Mouse (Mus musculus) heart, postnatal 10 days (tissue): ENCODE results near the gene Cux2. TPM values are rescaled to one million over a fixed set of nuclear protein-coding genes. Genes with fewer than 3 reads are reported as not detected.
A peak's percentile ranks its signal among the peaks of the same experiment; 100 is the strongest.

Experiments used
- DNase-seq, 2 experiments: peaks; one replicate each; pipeline ENCODE4 v3.0.0; 2021
- intact Hi-C: fragments of 180-260 bp; cut with DNase I; formaldehyde crosslinking; loops from one replicate; pipeline ENCODE4 v1.15.1; 2025
- total RNA-seq, 2 experiments: library from RNA; stranded (reverse); gene quantifications; 2 replicates each; pipeline ENCODE4 v1.2.3; 2021

Cux2 gene
- total RNA-seq, 2 experiments from 2014 or later: 13.1 to 17.5 TPM

GRCm38 (mm10) chr5:121928362-121929000, 121.4 kb downstream of the Cux2 start:
- no peak for DNase-seq
- intact Hi-C loops: no loop called here

- DNase-seq: peak; percentile 19 to 41
These were observed 123.4 kb downstream of the Cux2 start for GRCm38 (mm10) chr5:121926543-121926814.

GRCm38 (mm10) chr5:121925751-121926542, 124.0 kb downstream of the Cux2 start:
- no peak for DNase-seq
- intact Hi-C loops: no loop called here

More at GRCm38 (mm10) chr5:121926543-121926814, 123.4 kb downstream of the Cux2 start:
- intact Hi-C loops: no loop called here

DNA sequence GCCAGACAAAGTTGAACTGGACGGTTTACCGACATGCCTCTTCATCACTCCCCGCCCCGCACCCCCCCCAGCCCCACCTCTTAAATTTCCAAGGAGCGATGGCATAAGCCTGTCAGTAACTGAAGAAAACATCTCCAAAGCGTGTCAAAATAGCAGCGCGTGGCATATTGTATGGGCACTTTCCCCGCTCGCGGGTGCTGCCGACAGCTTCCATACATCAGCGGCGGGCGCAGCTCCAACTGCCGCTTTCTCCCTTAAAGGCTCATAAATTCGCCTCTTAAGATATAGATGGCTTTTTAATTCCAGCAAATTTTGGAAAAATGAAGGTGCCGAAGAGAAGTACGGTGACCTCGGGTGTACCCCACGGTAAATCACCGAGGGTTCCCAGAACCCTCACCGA, 124.6 kb downstream of the Cux2 start:
- intact Hi-C loops: no loop called here
- DNase-seq: no peak

- intact Hi-C loops: no loop called here
- no peak for DNase-seq
These were observed 125.5 kb downstream of the Cux2 start for GRCm38 (mm10) chr5:121924423-121924822.

- intact Hi-C loops: no loop called here
- DNase-seq: no peak
These were observed 126.7 kb downstream of the Cux2 start for GRCm38 (mm10) chr5:121922942-121923826.

- no peak for DNase-seq
- intact Hi-C loops: no loop called here
These were observed 130.7 kb downstream of the Cux2 start for GRCm38 (mm10) chr5:121919216-121919615.

DNA sequence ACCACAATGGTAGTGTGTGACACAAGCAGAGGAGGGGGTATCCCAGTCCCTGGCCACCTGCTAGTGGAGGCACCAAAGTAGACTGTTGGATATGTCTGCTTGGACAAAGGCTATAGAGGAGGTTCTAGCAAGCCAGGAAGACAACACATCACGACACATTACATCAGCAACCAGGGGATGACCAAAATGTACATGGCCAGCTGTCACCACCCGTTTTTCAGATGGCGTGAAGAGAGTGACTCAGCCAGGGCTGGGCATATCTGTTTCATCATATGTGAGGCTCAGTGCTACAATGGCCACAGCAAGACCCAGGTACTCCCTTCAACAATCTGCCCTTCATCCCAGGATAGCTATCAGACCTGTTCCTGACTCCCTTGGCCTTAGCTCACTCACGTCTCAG, 133.1 kb downstream of the Cux2 start:
- intact Hi-C loops: no loop called here
- DNase-seq: no peak

GRCm38 (mm10) chr5:121913999-121914398, 135.9 kb downstream of the Cux2 start:
- intact Hi-C loops: no loop called here
- no peak for DNase-seq

DNA sequence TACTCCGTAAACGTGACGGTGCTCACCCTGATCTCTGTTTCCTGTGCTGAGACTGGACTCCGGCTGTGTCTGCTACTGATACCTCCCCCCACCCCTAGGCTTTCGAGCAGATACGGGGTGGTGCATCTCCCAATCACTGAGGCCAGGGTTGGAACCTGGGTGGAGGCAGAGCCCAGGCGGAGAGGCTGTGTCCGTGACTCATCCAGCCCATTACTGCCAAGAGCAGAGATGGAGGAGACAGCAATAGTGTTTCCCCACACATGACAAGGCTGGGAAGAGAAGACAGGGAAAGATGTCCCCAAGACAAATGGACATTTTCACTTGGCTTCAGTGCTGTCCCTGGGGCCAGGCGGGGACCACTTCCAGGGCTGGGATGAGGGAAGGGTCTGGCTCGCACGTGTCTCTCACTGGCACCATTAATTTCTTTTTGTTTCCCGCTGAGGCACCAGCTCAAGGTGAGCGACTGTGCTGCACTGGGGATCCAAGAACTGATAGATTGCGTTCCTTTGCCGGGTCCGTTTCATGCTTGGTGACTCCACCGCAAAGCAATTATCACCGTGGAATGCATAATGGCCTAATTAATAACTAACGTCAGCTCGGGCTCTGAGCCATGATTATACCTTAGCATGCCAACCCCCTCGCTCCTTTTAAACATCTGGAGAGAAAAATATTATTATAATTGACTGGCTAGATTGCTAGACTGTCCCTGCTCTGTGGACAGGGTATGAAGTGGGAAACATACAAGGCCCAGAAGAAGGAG, 140.5 kb downstream of the Cux2 start:
- no peak for DNase-seq
- intact Hi-C loops: no loop called here

- no peak for DNase-seq
- intact Hi-C loops: no loop called here
These were observed 144.2 kb downstream of the Cux2 start for GRCm38 (mm10) chr5:121905671-121906070.

- intact Hi-C loops: no loop called here
- no peak for DNase-seq
These were observed 145.1 kb downstream of the Cux2 start for GRCm38 (mm10) chr5:121904799-121905198.

DNA sequence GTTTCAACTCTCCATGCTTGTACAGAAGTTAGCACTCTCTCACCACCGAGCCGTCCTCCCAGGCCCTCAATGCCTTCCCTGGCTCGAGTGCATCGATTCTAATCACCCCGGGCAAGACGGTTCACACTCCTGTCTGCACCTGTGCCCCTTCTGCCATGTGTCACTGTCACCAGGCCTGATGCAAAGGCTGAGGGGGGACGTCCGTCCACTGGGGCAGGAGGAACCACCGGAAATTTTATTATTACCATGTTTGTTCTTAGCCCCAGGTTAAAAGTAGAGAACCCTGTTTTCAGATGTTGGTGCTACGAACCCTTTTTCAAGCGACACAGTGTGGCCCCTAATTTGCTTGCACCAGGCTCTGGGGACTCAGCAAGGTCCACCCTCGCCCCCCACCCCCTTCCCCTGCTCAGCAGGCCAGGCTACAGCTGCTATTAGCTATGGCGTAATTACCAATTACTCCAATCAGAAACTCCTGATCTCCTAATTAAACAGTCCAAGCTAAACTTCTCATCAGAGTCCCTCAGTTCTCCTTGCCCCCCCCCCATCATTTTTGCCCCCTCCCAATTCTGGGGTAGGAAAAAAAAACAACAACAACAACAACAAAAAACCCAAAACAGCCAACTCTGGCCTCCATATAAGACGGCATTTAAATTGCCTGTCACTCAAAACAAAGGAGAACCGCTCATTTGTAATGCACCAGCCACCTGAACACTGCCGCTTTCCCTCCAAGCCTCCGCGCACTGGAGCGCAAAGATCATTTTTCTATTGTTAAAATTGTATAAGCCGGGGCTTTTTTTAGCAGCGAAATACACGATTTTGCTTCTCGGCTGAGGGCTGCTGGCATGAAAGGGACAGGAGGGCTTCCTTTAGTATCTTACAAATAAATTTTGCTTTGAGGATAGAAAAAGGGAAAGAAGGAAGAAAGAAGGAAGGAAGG, 146.8 kb downstream of the Cux2 start:
- intact Hi-C loops: no loop called here
- no peak for DNase-seq

- peak; percentile 21 to 26 for DNase-seq
- intact Hi-C loops: no loop called here
These were observed 154.7 kb downstream of the Cux2 start for GRCm38 (mm10) chr5:121895117-121895756.

GRCm38 (mm10) chr5:121894647-121895046, 155.3 kb downstream of the Cux2 start:
- intact Hi-C loops: loop anchor here (5.0 kb wide), 1 partner anchor 193 kb away; no protein-coding TSS in a partner anchor
- DNase-seq: no peak

DNA sequence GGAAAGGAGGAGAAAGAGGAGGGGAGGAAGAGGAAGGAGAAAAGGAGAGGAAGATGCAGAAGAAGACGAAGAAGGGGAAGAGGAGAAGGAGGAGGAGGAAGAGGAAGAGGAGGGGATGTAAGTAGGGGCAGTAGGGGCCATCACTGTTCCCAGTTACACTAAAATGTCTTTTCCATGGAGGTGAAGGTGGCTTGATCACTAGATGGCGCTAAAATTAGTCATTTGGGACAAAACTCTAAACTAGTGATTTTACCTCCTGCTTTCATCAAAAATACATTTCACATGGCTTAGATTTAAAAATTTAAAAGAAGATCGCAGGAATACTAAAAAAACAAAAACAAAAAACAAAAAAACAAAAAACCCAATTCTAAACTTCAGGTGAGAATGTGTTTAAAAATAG, 156.3 kb downstream of the Cux2 start:
- peak in 1 of 2 experiments; percentile 25 for DNase-seq
- intact Hi-C loops: loop anchor here (5.0 kb wide), 1 partner anchor 194 kb away; no protein-coding TSS in a partner anchor

GRCm38 (mm10) chr5:121892281-121892680, 157.6 kb downstream of the Cux2 start:
- DNase-seq: peak; percentile 12 to 28
- intact Hi-C loops: loop anchor here (5.0 kb wide), 1 partner anchor 195 kb away; no protein-coding TSS in a partner anchor

DNA sequence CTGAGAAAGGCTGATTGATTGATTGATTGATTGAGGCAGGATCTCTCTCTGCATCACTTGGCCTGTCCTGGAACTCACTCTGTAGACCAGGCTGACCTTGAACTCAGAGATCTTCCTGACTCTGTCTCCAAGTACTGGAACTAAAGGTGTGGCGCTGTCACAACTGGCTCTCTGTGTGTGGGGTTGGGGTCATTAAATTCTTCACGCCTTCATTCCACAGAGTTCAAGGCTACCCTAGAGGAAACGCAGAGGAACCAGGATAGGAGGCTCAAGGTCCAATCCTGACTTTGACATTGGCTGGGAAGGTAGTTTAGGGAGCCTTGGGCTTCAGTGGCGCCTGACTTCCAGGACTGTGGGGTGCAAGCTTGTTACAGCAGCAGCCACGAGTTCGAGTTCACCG, 159.0 kb downstream of the Cux2 start:
- intact Hi-C loops: loop anchor here (5.0 kb wide), 1 partner anchor 196 kb away; no protein-coding TSS in a partner anchor
- DNase-seq: no peak
